Mouse (Mus musculus) heart, embryonic 16.5 days (tissue): ENCODE results near the gene Olfm2. TPM values are rescaled to one million over a fixed set of nuclear protein-coding genes. Genes with fewer than 3 reads are reported as not detected.
"Not testable (repeated sequence)": the region's sequence is repeated elsewhere in the genome, so short reads cannot be mapped to it uniquely, and the experiment has no call there.

Experiments used
- ATAC-seq: fragments of 200-750 bp; cut with Nextera tagmentation; replicated peaks from 2 replicates; pipeline ENCODE4 v1.8.0; 2017; ENCODE audit warnings: moderate number of reproducible peaks; ENCODE audit not compliant: insufficient read depth, low FRiP score; ENCODE audit errors: extremely low read depth
- H3K27ac ChIP-seq: fragments of 300-500 bp; sonication (generic); 2 replicates; pipeline ENCODE4 v1.5.1; 2014; ENCODE audit warnings: mild to moderate bottlenecking, low read length, control low read depth, moderate library complexity
- H3K27me3 ChIP-seq: fragments of 300-500 bp; sonication (generic); 2 replicates; pipeline ENCODE4 v1.6.1; 2014; ENCODE audit warnings: low read length, mixed read lengths; ENCODE audit not compliant: control insufficient read depth, insufficient read depth
- H3K36me3 ChIP-seq: fragments of 300-500 bp; sonication (generic); 2 replicates; pipeline ENCODE4 v1.6.1; 2014; ENCODE audit not compliant: control insufficient read depth, insufficient read depth
- H3K4me1 ChIP-seq: fragments of 300-500 bp; sonication (generic); 2 replicates; pipeline ENCODE4 v1.6.1; 2014; ENCODE audit warnings: low read length, mixed read lengths; ENCODE audit not compliant: control insufficient read depth, insufficient read depth
- H3K4me2 ChIP-seq: fragments of 300-500 bp; sonication (generic); 2 replicates; pipeline ENCODE4 v1.6.1; 2014; ENCODE audit warnings: low read depth, mild to moderate bottlenecking, control low read depth, low read length
- H3K4me3 ChIP-seq: fragments of 300-500 bp; sonication (generic); 2 replicates; pipeline ENCODE4 v1.5.1; 2014; ENCODE audit warnings: mild to moderate bottlenecking, control low read depth, low read length
- H3K9ac ChIP-seq: fragments of 300-500 bp; sonication (generic); 2 replicates; pipeline ENCODE4 v1.6.1; 2014; ENCODE audit warnings: low read length, control low read depth
- H3K9me3 ChIP-seq: fragments of 300-500 bp; sonication (generic); replicated peaks from 2 replicates; pipeline ENCODE4 v1.6.1; 2016; ENCODE audit warnings: low read length; ENCODE audit not compliant: control insufficient read depth
- WGBS: fragments of 180-500 bp; shearing (Covaris S2); extraction: QIAGEN DNeasy Blood & Tissue Kit; methylation state at CpG from one replicate; pipeline ENCODE4 v1.1.7; 2014; 5-methylcytosine and 5-hydroxymethylcytosine counted together
- polyA plus RNA-seq: library from polyadenylated mRNA; unstranded; fragments of >200 nt; fragmentation: Nextera tagmentation; extraction: Ambion mirVana; gene quantifications from 2 replicates; pipeline ENCODE4 v1.2.1, GENCODE M21; 2015

The Olfm2 gene
- polyA plus RNA-seq, 1 experiment from 2014 or later = 1.4 TPM

GRCm38 (mm10) chr9:20642101-20642895 lies 103.9 kb downstream of the Olfm2 start, which contains the start of gene Ubl5:
Gene Ubl5 (plus strand): TSS chr9:20642878.
- H3K27ac ChIP-seq = peak within 1 kb of the TSS; percentile 97
- H3K9me3 ChIP-seq = no peaks in the 10 kb centered on the region
- under 1% methylated on average over 51 of the region's 51 CpGs for WGBS
- ATAC-seq = peak; percentile 92
- peak within 1 kb of the TSS; percentile 94 for H3K9ac ChIP-seq
- peak within 1 kb of the TSS; percentile 99 for H3K4me2 ChIP-seq
- H3K4me1 ChIP-seq = peaks cover 20% of the 10 kb centered on the region
- H3K36me3 ChIP-seq = peaks cover 12% of the 10 kb centered on the region
- H3K4me3 ChIP-seq = peak within 1 kb of the TSS; percentile 86
- H3K27me3 ChIP-seq = no peaks in the 10 kb centered on the region

GRCm38 (mm10) chr9:20641501-20641900 lies 104.6 kb downstream of the Olfm2 start:
- WGBS = 10% methylated on average over 6 of the region's 6 CpGs
- Histone ChIP-seq H3K27ac (peak overlapping the region; percentile 97), H3K9ac (peak overlapping the region; percentile 94), H3K4me1 (peaks cover 20% of the 10 kb centered on the region), H3K4me2 (peak overlapping the region; percentile 99), H3K9me3 (no peaks in the 10 kb centered on the region), H3K4me3 (peak overlapping the region; percentile 86), H3K36me3 (peaks cover 16% of the 10 kb centered on the region), H3K27me3 (no peaks in the 10 kb centered on the region)
- no peak for ATAC-seq

DNA sequence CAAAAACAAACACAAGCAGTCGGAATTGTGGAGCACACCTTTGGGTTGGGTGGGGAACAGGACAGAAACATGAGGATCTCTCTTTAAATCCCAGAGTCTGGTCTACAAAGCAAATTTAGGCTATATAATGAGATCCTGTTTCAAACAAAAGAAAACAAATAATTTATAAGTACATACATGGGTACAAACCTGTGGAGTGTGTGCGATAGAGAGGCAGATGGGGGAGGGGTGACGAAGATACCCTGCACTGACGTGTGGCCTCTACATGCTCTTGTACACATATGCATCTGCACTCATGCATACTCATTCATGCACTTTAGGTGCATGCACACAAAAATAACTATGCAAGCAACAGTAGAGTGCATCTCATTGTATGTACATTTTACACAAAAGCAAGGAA lies 106.7 kb downstream of the Olfm2 start:
- Histone ChIP-seq H3K36me3 (peaks cover 14% of the 10 kb centered on the region), H3K4me2 (no peak overlapping the region), H3K4me3 (no peak overlapping the region), H3K27ac (no peak overlapping the region), H3K9me3 (no peaks in the 10 kb centered on the region), H3K27me3 (no peaks in the 10 kb centered on the region), H3K9ac (no peak overlapping the region), H3K4me1 (peaks cover 17% of the 10 kb centered on the region)
- no peak for ATAC-seq
- 92% methylated on average over 4 of the region's 4 CpGs for WGBS

- no peak for ATAC-seq
- no peak overlapping the region for H3K27ac ChIP-seq
- H3K9me3 ChIP-seq = no peaks in the 10 kb centered on the region
- H3K4me1 ChIP-seq = peaks cover 13% of the 10 kb centered on the region
- 92% methylated on average over 19 of the region's 19 CpGs for WGBS
- H3K27me3 ChIP-seq = no peaks in the 10 kb centered on the region
- H3K4me2 ChIP-seq = no peak overlapping the region
- no peak overlapping the region for H3K4me3 ChIP-seq
- H3K36me3 ChIP-seq = peaks cover 14% of the 10 kb centered on the region
- H3K9ac ChIP-seq = no peak overlapping the region
Observed at GRCm38 (mm10) chr9:20638552-20638951, 107.6 kb downstream of the Olfm2 start.

DNA sequence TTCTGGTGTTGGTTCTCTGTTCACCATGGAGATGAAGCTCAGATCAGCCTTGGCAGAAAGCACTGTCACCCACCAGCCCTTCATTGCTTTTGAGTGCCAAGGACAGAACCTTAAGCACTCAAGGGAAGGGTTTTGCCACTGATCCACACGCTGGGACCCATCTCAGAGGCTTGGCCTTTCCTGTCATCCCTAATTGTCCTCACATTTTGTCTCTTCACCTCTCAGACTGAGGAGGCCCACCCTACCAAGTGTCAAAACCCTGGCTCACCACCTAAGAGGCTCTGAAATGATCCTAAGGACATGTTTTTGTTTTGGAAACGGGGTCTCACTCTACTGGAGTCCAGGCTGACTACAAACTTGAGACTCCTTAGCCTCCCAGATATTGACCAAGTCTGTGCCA lies 109.4 kb downstream of the Olfm2 start:
- peaks cover 14% of the 10 kb centered on the region for H3K36me3 ChIP-seq
- H3K9me3 ChIP-seq = no peaks in the 10 kb centered on the region
- no peak overlapping the region for H3K4me2 ChIP-seq
- no peaks in the 10 kb centered on the region for H3K27me3 ChIP-seq
- H3K9ac ChIP-seq = no peak overlapping the region
- H3K4me1 ChIP-seq = peaks cover 11% of the 10 kb centered on the region
- no peak overlapping the region for H3K4me3 ChIP-seq
- ATAC-seq = no peak
- WGBS = 72% methylated on average over 2 of the region's 2 CpGs
- peak overlapping the region; percentile 56; the same call in 1 of the 2 replicates for H3K27ac ChIP-seq

DNA sequence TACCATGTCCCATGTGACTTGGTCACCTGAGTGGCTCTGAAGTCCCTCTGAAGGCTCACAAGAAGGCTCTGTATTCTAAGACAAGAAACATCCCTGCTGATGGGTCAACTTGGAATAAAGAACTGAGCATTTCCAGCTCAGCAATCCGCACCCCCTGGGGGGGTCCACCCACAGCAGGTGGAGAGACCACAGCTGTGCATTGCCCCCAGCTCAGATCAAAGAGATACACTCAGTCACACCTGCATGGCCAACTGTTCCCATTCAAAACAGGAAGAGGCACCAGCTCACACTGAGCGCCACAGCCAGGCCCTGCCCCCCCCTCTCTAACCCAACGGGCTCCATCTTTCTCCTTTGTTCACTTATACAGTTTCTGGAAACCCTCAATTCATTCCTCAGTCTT lies 109.9 kb downstream of the Olfm2 start:
- WGBS = 66% methylated on average over 3 of the region's 3 CpGs
- H3K27ac ChIP-seq = peak overlapping the region; percentile 56; the same call in 1 of the 2 replicates
- H3K4me3 ChIP-seq = no peak overlapping the region
- peak; percentile 79 for ATAC-seq
- peaks cover 8% of the 10 kb centered on the region for H3K4me1 ChIP-seq
- H3K27me3 ChIP-seq = no peaks in the 10 kb centered on the region
- no peak overlapping the region for H3K4me2 ChIP-seq
- H3K36me3 ChIP-seq = peaks cover 14% of the 10 kb centered on the region
- H3K9ac ChIP-seq = no peak overlapping the region
- no peaks in the 10 kb centered on the region for H3K9me3 ChIP-seq

DNA sequence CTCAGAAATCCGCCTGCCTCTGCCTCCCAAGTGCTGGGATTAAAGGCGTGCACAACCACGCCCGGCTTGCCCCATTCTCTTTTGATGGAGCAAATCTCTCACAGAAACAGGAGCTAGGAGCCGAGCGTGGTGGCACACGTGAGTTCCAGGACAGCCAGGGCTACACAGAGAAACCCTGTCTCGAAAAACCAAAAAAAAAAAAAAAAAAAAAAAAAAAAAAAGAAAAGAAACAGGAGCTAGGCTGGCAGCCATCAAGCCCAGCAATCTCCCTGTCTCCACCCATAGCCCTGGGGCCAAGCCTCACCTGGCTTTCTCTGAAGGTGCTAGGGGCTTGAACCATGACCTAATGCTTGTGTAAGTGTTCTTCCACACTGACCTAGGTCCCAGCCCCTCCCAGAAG lies 110.5 kb downstream of the Olfm2 start:
- H3K4me3 ChIP-seq, H3K9ac ChIP-seq, H3K4me1 ChIP-seq, H3K27me3 ChIP-seq, H3K4me2 ChIP-seq, H3K9me3 ChIP-seq: not testable (repeated sequence)
- H3K27ac ChIP-seq = peak overlapping the region; percentile 49; the same call in 1 of the 2 replicates
- peaks cover 14% of the 10 kb centered on the region for H3K36me3 ChIP-seq
- WGBS = 94% methylated on average over 8 of the region's 8 CpGs
- 0 out of 2 replicates have a peak, but pooled peaks have one; percentile 37 for ATAC-seq

GRCm38 (mm10) chr9:20631332-20631731 lies 114.8 kb downstream of the Olfm2 start:
- ATAC-seq = no peak
- 87% methylated on average over 2 of the region's 2 CpGs for WGBS
- Histone ChIP-seq H3K27me3 (no peaks in the 10 kb centered on the region), H3K9me3 (no peaks in the 10 kb centered on the region), H3K4me3 (no peak overlapping the region), H3K9ac (no peak overlapping the region), H3K4me1 (no peaks in the 10 kb centered on the region), H3K27ac (no peak overlapping the region), H3K36me3 (no peaks in the 10 kb centered on the region), H3K4me2 (no peak overlapping the region)
